Mouse (Mus musculus): ENCODE results near the gene Plpp6.
"Not testable (repeated sequence)": the region's sequence is repeated elsewhere in the genome, so short reads cannot be mapped to it uniquely, and the experiment has no call there.

Gene Plpp6

GRCm38 (mm10) chr19:28982617-28983016, 18.9 kb downstream of the Plpp6 start:
- DNase-seq (ENCODE audit: low spot score in 2 of 2), result no peak

- DNase-seq (ENCODE audit: low spot score in 2 of 2), result no peak
These were observed 25.8 kb downstream of the Plpp6 start for GRCm38 (mm10) chr19:28989515-28989914.

- peak; percentile 95 to 97 for DNase-seq (ENCODE audit: low spot score in 2 of 2)
These were observed 26.4 kb downstream of the Plpp6 start, which contains the start of gene Cdc37l1 for GRCm38 (mm10) chr19:28990194-28990589. Gene Cdc37l1 (plus strand): TSS chr19:28990352.

DNA sequence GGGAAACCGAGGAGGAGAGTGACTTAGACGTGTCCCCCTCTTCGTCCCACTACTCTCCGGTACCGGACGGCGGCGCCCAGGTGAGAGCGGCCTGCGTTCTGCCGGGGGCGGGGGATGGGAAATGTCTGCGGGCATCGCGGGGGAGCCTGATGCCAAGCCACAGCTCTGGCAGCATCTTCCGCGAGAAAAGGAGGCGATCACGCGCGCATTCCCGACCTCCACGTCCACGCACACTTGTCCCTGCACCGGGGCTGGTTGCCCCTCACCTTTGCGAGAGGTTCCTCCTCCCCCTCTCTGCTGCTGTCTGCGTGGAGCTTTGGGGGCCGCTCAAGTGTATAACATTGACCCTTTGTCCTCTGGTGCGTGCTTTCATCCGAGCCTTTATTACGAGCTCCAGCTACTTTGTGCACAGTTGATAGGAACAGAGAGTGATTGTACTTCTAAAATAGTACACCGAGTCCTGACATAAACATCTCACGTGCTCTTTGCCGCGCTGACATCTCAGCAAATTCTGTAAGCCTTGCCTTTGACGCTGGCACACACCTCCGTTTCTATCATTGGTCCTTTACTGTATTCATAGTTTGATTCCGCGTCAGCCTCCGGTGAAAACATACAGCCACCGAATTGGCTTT, 27.0 kb downstream of the Plpp6 start:
- DNase-seq (ENCODE audit: low spot score in 2 of 2), result peak; percentile 29 to 49

DNA sequence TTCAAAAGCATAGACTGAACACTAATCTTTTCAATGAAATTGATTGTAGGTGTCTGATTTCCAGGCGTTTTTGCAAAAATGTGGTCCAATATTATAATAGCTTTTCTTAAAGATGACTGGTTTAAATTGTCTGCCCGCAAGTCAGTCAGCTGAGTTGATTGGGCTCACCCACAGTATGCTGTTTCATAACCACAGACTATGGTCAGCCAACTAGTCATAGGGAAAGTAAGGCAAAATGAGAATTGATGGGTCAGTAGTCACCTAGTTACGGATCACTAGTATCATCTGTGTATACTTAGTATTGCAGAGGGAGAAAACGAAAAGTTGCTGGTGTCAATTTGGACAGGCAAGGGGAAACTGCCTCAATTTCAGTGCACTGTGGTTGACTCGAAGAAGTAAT, 27.6 kb downstream of the Plpp6 start:
- no peak for DNase-seq (ENCODE audit: low spot score in 2 of 2)

DNA sequence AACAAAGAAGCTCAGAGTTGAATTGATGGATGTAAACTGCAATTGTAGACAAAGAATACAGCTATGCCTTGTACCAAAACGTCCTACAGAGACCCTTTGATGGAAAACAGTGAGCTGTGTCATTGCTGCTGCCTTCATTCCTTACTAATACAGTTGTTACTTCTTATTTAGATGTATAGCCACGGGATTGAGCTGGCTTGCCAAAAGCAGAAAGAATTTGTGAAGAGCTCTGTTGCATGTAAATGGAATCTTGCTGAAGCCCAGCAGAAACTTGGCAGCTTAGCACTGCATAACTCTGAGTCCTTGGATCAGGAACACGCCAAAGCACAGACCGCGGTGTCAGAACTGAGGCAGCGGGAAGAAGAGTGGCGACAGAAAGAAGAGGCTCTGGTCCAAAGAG, 31.1 kb downstream of the Plpp6 start:
- peak; percentile 29 to 53 for DNase-seq (ENCODE audit: low spot score in 2 of 2)

DNA sequence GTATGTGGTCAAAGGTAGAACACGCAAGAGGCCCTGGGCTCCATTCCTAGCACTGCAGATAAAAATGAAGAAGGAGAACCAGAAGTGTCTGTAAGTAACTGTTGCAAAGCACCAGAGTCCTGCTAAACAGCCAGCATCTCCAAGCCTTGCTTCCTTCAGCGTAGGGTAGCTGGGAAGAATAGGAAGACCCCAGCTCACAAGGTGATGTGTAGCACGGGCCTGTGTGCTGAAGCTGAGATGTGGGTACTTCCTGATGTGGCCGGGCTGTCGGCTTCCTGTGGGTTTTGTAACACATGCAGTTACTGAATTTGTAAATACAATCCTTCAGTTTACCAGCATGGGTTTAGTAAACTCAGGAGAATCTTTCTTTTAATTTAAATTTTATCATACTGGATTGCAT, 31.6 kb downstream of the Plpp6 start:
- no peak for DNase-seq (ENCODE audit: low spot score in 2 of 2)

DNA sequence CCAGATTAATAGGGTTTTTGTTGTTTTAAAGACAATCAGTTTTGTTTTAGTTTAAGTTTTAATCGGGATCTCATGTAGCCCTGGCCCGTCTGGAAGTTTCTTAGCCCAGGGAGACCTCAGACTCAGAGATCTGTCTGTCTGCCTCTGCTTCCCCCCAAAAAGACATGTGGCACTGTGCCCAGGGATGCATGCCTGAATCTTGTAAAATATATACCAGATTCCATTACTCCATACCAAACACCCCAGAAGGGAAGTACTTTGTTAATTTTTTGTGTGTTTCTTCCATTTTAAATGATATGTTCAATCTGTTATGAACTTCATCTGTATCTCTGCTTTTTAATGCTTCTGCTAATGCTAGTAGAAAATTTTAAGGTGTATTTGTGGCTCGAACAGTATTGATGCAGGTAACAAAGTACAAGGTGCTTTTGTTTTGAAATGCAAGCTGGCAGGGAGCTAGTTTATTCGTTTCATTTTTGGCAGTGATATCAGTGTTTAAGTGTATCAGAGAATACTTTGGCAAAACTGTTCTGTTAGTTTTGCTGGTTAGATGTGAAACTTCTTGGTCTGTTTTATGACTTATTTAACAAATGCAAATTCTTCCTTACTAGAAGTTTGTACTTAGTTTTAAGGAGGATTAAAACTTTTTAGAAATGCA, 34.4 kb downstream of the Plpp6 start:
- no peak for DNase-seq (ENCODE audit: low spot score in 2 of 2)

GRCm38 (mm10) chr19:29000321-29000720, 36.6 kb downstream of the Plpp6 start:
- not testable (repeated sequence) for DNase-seq (ENCODE audit: low spot score in 2 of 2)

DNA sequence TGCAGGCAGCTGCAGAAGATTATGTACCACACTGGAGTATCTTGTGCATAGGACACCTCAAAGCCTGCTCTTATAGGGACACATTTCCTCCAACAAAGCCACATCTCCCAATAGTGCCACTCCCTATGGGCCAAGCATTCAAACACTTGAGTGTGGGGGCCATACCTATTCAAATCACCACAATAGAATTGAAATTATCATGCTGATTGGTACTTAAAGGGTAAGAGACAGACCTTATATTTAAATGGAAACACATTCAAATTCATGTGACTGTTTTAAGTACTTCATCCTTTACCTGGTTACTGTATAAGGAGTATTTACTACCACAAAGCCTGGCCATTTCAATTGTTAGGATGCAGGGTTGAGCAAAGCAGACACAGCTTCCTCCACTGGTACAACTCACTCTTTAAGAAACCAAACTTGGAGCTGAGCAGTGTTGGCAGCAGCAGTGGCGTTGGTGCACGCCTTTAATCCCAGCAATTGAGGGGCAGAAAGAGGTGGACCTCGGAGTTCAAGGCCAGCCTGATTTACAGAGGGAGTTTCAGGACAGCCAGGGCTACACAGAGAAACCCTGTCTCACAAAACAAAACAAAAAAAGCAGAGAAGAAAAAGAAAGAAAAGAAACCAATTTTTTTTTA, 44.4 kb downstream of the Plpp6 start:
- no peak for DNase-seq (ENCODE audit: low spot score in 2 of 2)

GRCm38 (mm10) chr19:29009046-29009445, 45.3 kb downstream of the Plpp6 start:
- no peak for DNase-seq (ENCODE audit: low spot score in 2 of 2)

GRCm38 (mm10) chr19:29011355-29011990, 47.7 kb downstream of the Plpp6 start:
- no peak for DNase-seq (ENCODE audit: low spot score in 2 of 2)

DNA sequence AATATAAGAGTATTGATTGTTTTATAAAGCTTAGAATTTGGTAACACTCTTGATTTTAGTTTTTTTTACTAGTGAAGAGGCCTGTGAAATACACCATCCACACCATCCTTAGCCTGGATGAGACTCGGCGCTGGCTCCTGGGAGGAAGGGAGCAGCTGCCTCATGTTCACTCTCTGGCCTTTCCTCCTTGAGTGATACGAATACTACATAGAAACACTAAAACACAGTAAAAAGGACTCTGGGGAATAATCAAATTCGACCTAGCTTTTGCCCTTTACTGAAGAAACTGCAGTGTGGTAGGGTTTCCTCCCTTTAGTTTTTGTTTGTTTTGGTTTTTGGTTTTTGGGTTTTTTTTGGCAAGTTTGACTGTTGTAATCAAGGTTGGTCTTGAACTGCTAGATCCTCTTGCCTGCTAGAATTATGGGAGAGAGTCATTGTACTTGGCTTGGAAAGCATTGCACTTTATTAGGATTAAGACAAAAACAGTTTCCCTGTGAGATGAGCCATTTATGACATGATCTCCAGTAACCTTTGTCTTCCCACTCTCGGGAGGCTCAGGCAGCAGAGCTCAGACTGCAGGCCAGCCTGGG, 50.8 kb downstream of the Plpp6 start:
- DNase-seq (ENCODE audit: low spot score in 2 of 2), result no peak

DNA sequence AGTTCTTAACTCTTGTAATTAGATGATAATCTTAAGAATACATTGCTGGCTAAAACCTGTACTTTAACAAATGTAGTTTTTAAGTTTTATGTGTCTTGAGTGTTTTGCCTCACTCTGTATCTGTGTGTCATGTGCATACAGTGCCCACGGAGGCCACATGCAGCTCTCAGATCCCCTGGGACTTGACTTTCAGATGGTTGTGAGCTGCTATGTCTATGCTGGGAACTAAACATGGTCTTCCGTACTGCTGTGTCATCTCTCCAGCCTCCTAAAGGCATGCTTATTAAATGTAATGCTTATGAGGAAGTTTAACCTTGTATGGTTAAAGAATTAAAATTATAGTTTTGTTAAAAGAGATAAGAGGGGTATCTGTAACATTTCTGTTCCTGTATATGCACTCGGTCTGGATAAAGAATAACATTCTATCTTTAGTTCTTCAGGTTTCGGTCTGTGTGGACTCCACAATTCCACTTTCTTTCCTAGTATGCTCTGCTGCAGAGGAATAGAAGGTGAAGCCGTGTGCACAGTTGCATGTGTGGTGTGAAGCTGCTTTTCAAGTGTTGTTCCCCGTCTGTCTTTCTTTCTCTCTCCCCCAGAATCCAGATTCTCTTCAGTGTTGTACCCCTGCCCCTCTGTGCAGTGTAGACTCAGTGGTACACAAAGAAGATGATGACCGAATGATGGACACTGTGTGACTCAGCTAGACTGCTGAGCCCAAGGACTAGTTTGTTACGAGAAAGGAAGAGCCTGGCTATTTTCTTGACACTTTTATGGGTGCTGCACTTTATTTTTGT, 51.9 kb downstream of the Plpp6 start:
- no peak for DNase-seq (ENCODE audit: low spot score in 2 of 2)

- no peak for DNase-seq (ENCODE audit: low spot score in 2 of 2)
These were observed 52.5 kb downstream of the Plpp6 start for GRCm38 (mm10) chr19:29016204-29016765.
